Mouse (Mus musculus): ENCODE measurements around the gene Ier3. TPM values are rescaled to one million over a fixed set of nuclear protein-coding genes. Genes with fewer than 3 reads are reported as not detected.

The Ier3 gene
- polyA plus RNA-seq, 1 experiment from 2014 or later = 5.0 TPM

DNA sequence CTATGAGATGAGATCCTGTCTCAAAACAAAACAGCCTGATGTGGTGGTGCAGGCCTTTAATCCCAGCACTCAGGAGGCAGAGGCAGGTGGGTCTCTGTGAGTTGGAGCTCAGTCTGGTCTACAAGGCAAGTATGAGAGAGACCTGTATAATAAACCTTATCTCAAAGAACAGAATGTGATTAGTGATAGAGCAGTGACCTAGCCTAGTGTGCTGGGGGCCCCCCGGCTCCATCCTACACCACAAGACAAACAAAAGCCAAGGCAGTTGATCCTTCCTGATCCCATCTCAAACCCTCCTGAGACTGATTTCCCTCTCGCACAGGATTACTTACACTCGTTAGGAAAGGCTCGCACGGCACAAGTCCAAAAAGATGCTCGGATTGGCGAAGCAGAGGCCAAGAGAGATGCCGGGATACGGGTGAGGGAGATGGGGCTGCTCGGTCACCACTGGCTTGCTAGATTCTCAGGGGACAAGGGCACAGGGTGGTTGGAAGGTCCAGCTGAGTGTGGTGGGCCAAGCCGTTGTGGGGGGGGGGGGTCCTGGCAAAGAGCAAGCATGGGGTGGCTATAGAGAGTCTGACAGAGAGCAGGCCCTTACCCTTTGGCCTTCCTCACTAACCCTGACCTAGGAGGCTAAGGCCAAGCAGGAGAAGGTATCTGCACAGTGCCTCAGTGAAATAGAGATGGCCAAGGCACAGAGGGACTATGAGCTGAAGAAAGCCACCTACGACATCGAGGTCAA, 3.8 kb downstream of the Ier3 start:
- Histone ChIP-seq H3K36me3 (ENCODE audit: control insufficient read depth, insufficient read depth, low read length) (peaks cover 29% of the 10 kb centered on the region), H3K9ac (ENCODE audit: low read length) (no peak overlapping the region), H3K9me3 (replicated peaks; ENCODE audit: control insufficient read depth, low read length) (no peaks in the 10 kb centered on the region), H3K27me3 (replicated peaks; ENCODE audit: control insufficient read depth, insufficient read depth, low read length) (no peaks in the 10 kb centered on the region; the same call in 1 of the 2 replicates), H3K27ac (ENCODE audit: low read depth, low read length) (no peak overlapping the region), H3K4me1 (ENCODE audit: control insufficient read depth, insufficient read depth, low read length) (peaks cover 16% of the 10 kb centered on the region), H3K4me2 (ENCODE audit: low read length) (no peak overlapping the region), H3K4me3 (ENCODE audit: low read depth, low read length) (no peak overlapping the region)
- DNase-seq (ENCODE audit: low spot score) (no peak), ATAC-seq (no peak)
- WGBS = 90% methylated on average over 13 of the region's 13 CpGs

DNA sequence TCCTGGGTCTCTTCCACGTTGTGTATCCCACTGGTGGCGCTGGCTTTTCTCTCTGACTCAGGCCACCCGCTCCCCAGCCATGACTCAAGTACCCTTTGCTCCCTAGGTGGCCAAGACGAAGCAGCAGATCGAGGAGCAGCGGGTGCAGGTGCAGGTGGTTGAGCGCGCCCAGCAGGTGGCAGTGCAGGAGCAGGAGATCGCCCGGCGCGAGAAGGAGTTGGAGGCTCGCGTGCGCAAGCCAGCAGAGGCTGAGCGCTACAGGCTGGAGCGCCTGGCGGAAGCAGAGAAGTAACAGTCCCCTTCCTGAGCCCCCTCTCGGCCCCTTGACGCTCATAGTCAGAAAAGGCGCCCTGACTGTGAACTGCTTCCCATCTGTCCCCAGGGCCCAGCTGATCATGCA, 8.3 kb downstream of the Ier3 start:
- peak; percentile 74 for ATAC-seq
- Histone ChIP-seq H3K9me3 (replicated peaks; ENCODE audit: control insufficient read depth, low read length) (no peaks in the 10 kb centered on the region), H3K36me3 (ENCODE audit: control insufficient read depth, insufficient read depth, low read length) (peaks cover 65% of the 10 kb centered on the region), H3K4me3 (ENCODE audit: low read depth, low read length) (no peak overlapping the region), H3K4me2 (ENCODE audit: low read length) (0 out of 2 replicates have a peak overlapping the region, but pooled peaks have one; percentile 5), H3K27me3 (replicated peaks; ENCODE audit: control insufficient read depth, insufficient read depth, low read length) (no peaks in the 10 kb centered on the region), H3K4me1 (ENCODE audit: control insufficient read depth, insufficient read depth, low read length) (peaks cover 10% of the 10 kb centered on the region), H3K27ac (ENCODE audit: low read depth, low read length) (no peak overlapping the region), H3K9ac (ENCODE audit: low read length) (no peak overlapping the region)
- peak; percentile 85 for DNase-seq (ENCODE audit: low spot score)
- WGBS = 1% methylated on average over 21 of the region's 21 CpGs

- peak overlapping the region; percentile 9; the same call in 1 of the 2 replicates for H3K27ac ChIP-seq (ENCODE audit: low read depth, low read length)
- WGBS = 72% methylated on average over 8 of the region's 8 CpGs
- peaks cover 25% of the 10 kb centered on the region for H3K4me1 ChIP-seq (ENCODE audit: control insufficient read depth, insufficient read depth, low read length)
- H3K4me3 ChIP-seq (ENCODE audit: low read depth, low read length) = no peak overlapping the region
- DNase-seq (ENCODE audit: low spot score) = no peak
- no peak overlapping the region for H3K4me2 ChIP-seq (ENCODE audit: low read length)
- no peak for ATAC-seq
- peaks cover 69% of the 10 kb centered on the region for H3K36me3 ChIP-seq (ENCODE audit: control insufficient read depth, insufficient read depth, low read length)
- H3K9me3 ChIP-seq (replicated peaks; ENCODE audit: control insufficient read depth, low read length) = no peaks in the 10 kb centered on the region
- H3K9ac ChIP-seq (ENCODE audit: low read length) = no peak overlapping the region
- H3K27me3 ChIP-seq (replicated peaks; ENCODE audit: control insufficient read depth, insufficient read depth, low read length) = no peaks in the 10 kb centered on the region
These were observed 11.1 kb downstream of the Ier3 start for GRCm38 (mm10) chr17:35832400-35833238.

DNA sequence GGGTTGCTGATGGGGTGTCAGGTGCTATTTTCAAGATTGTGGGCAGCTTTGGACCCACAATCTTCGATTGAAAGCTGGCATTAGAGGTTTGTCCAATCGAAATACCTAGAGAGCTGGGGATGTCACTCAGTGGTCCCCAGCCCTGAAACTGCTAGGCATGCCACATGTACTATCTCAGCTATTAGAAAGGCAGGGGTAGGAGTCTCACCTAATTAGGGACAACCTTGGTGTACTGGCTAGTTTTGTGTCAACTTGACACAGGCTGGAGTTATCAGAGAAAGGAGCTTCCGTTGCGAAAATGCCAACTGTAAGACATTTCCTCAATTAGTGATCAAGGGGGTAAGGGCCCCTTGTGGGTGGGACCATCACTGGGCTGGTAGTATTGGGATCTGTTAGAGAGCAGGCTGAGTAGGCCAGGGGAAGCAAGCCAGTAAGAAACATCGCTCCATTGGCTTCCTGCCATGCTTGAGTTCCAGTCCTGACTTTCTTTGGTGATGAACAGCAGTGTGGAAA, 11.8 kb downstream of the Ier3 start:
- no peak overlapping the region for H3K4me3 ChIP-seq (ENCODE audit: low read depth, low read length)

GRCm38 (mm10) chr17:35833894-35834293, 12.4 kb downstream of the Ier3 start:
- no peaks in the 10 kb centered on the region for H3K27me3 ChIP-seq (replicated peaks; ENCODE audit: control insufficient read depth, insufficient read depth, low read length)
- no peak overlapping the region; the same call in 1 of the 2 replicates for H3K27ac ChIP-seq (ENCODE audit: low read depth, low read length)
- H3K4me1 ChIP-seq (ENCODE audit: control insufficient read depth, insufficient read depth, low read length) = peaks cover 25% of the 10 kb centered on the region
- H3K4me2 ChIP-seq (ENCODE audit: low read length) = peak overlapping the region; percentile 89
- no peaks in the 10 kb centered on the region for H3K9me3 ChIP-seq (replicated peaks; ENCODE audit: control insufficient read depth, low read length)
- H3K9ac ChIP-seq (ENCODE audit: low read length) = no peak overlapping the region; the same call in 1 of the 2 replicates
- 0 out of 2 replicates have a peak overlapping the region, but pooled peaks have one; percentile 77 for H3K4me3 ChIP-seq (ENCODE audit: low read depth, low read length)
- ATAC-seq (no peak), DNase-seq (ENCODE audit: low spot score) (no peak)
- peaks cover 60% of the 10 kb centered on the region for H3K36me3 ChIP-seq (ENCODE audit: control insufficient read depth, insufficient read depth, low read length)
- whole genome bisulfite sequencing = 59% methylated on average over 5 of the region's 5 CpGs

More for the DNA sequence above, 11.8 kb downstream of the Ier3 start:
- 20% methylated on average over 5 of the region's 5 CpGs for WGBS
- Histone ChIP-seq H3K4me1 (ENCODE audit: control insufficient read depth, insufficient read depth, low read length) (peaks cover 25% of the 10 kb centered on the region), H3K9me3 (replicated peaks; ENCODE audit: control insufficient read depth, low read length) (no peaks in the 10 kb centered on the region), H3K36me3 (ENCODE audit: control insufficient read depth, insufficient read depth, low read length) (peaks cover 63% of the 10 kb centered on the region), H3K9ac (ENCODE audit: low read length) (no peak overlapping the region), H3K27ac (ENCODE audit: low read depth, low read length) (peak overlapping the region; percentile 9; the same call in 1 of the 2 replicates), H3K27me3 (replicated peaks; ENCODE audit: control insufficient read depth, insufficient read depth, low read length) (no peaks in the 10 kb centered on the region), H3K4me2 (ENCODE audit: low read length) (peak overlapping the region; percentile 89; the same call in 1 of the 2 replicates)
- ATAC-seq (no peak), DNase-seq (ENCODE audit: low spot score) (no peak)

GRCm38 (mm10) chr17:35834696-35835422, 13.4 kb downstream of the Ier3 start:
- Histone ChIP-seq H3K9ac (ENCODE audit: low read length) (peak overlapping the region; percentile 98), H3K27me3 (replicated peaks; ENCODE audit: control insufficient read depth, insufficient read depth, low read length) (no peaks in the 10 kb centered on the region), H3K4me3 (ENCODE audit: low read depth, low read length) (peak overlapping the region; percentile 77), H3K9me3 (replicated peaks; ENCODE audit: control insufficient read depth, low read length) (no peaks in the 10 kb centered on the region), H3K4me1 (ENCODE audit: control insufficient read depth, insufficient read depth, low read length) (peaks cover 28% of the 10 kb centered on the region), H3K4me2 (ENCODE audit: low read length) (peak overlapping the region; percentile 89), H3K36me3 (ENCODE audit: control insufficient read depth, insufficient read depth, low read length) (peaks cover 57% of the 10 kb centered on the region), H3K27ac (ENCODE audit: low read depth, low read length) (no peak overlapping the region)
- no peak for ATAC-seq
- DNase-seq (ENCODE audit: low spot score) = no peak
- 73% methylated on average over 26 of the region's 26 CpGs for WGBS

GRCm38 (mm10) chr17:35835424-35836140, 14.1 kb downstream of the Ier3 start:
- H3K9ac ChIP-seq (ENCODE audit: low read length) = peak overlapping the region; percentile 98
- H3K27ac ChIP-seq (ENCODE audit: low read depth, low read length) = no peak overlapping the region
- no peaks in the 10 kb centered on the region for H3K27me3 ChIP-seq (replicated peaks; ENCODE audit: control insufficient read depth, insufficient read depth, low read length)
- peaks cover 57% of the 10 kb centered on the region for H3K36me3 ChIP-seq (ENCODE audit: control insufficient read depth, insufficient read depth, low read length)
- peak overlapping the region; percentile 77 for H3K4me3 ChIP-seq (ENCODE audit: low read depth, low read length)
- no peak for ATAC-seq
- H3K9me3 ChIP-seq (replicated peaks; ENCODE audit: control insufficient read depth, low read length) = no peaks in the 10 kb centered on the region
- peaks cover 28% of the 10 kb centered on the region for H3K4me1 ChIP-seq (ENCODE audit: control insufficient read depth, insufficient read depth, low read length)
- DNase-seq (ENCODE audit: low spot score) = no peak
- peak overlapping the region; percentile 89 for H3K4me2 ChIP-seq (ENCODE audit: low read length)
- WGBS = 71% methylated on average over 26 of the region's 26 CpGs

All from forebrain, embryonic 14.5 days (tissue).